Mouse (Mus musculus): ENCODE results near the gene Stard13.

Stard13 gene

GRCm38 (mm10) chr5:151142241-151142640, 91.4 kb downstream of the Stard13 start:
- DNase-seq (ENCODE audit: low spot score), result no peak

- DNase-seq (ENCODE audit: low spot score), result no peak
These were observed 95.7 kb downstream of the Stard13 start for GRCm38 (mm10) chr5:151137901-151138300.

- no peak for DNase-seq (ENCODE audit: low spot score)
These were observed 96.3 kb downstream of the Stard13 start for GRCm38 (mm10) chr5:151137311-151137710.

- DNase-seq (ENCODE audit: low spot score), result no peak
These were observed 97.7 kb downstream of the Stard13 start for GRCm38 (mm10) chr5:151135965-151136364.

GRCm38 (mm10) chr5:151135078-151135826, 98.4 kb downstream of the Stard13 start:
- no peak for DNase-seq (ENCODE audit: low spot score)

GRCm38 (mm10) chr5:151134202-151134601, 99.4 kb downstream of the Stard13 start:
- DNase-seq (ENCODE audit: low spot score), result no peak

- no peak for DNase-seq (ENCODE audit: low spot score)
These were observed 99.9 kb downstream of the Stard13 start for GRCm38 (mm10) chr5:151133744-151134143.

GRCm38 (mm10) chr5:151129762-151130161, 103.9 kb downstream of the Stard13 start:
- DNase-seq (ENCODE audit: low spot score), result no peak

- DNase-seq (ENCODE audit: low spot score), result no peak
These were observed 106.3 kb downstream of the Stard13 start for GRCm38 (mm10) chr5:151127298-151127717.

- DNase-seq (ENCODE audit: low spot score), result no peak
These were observed 107.0 kb downstream of the Stard13 start for GRCm38 (mm10) chr5:151126608-151127005.

- DNase-seq (ENCODE audit: low spot score), result no peak
These were observed 107.5 kb downstream of the Stard13 start for GRCm38 (mm10) chr5:151125985-151126607.

- DNase-seq (ENCODE audit: low spot score), result no peak
These were observed 115.8 kb downstream of the Stard13 start for GRCm38 (mm10) chr5:151117846-151118245.

- no peak for DNase-seq (ENCODE audit: low spot score)
These were observed 117.3 kb downstream of the Stard13 start for GRCm38 (mm10) chr5:151116192-151116887.

- no peak for DNase-seq (ENCODE audit: low spot score)
These were observed 120.9 kb downstream of the Stard13 start for GRCm38 (mm10) chr5:151112743-151113142.

- no peak for DNase-seq (ENCODE audit: low spot score)
These were observed 122.4 kb downstream of the Stard13 start for GRCm38 (mm10) chr5:151111080-151111871.

GRCm38 (mm10) chr5:151110461-151110908, 123.2 kb downstream of the Stard13 start:
- DNase-seq (ENCODE audit: low spot score), result no peak

- no peak for DNase-seq (ENCODE audit: low spot score)
These were observed 123.8 kb downstream of the Stard13 start for GRCm38 (mm10) chr5:151109822-151110221.

GRCm38 (mm10) chr5:151108955-151109354, 124.7 kb downstream of the Stard13 start:
- no peak for DNase-seq (ENCODE audit: low spot score)

- DNase-seq (ENCODE audit: low spot score), result no peak
These were observed 125.2 kb downstream of the Stard13 start for GRCm38 (mm10) chr5:151108291-151108897.

- DNase-seq (ENCODE audit: low spot score), result no peak
These were observed 126.8 kb downstream of the Stard13 start for GRCm38 (mm10) chr5:151106841-151107240.

All from ovary, postnatal 10 days (tissue).